Mouse (Mus musculus) forebrain, postnatal 0 days (tissue): ENCODE results near the gene Flcn. TPM values are rescaled to one million over a fixed set of nuclear protein-coding genes. Genes with fewer than 3 reads are reported as not detected.

Source experiments
- ATAC-seq: fragments of 200-750 bp; cut with Nextera tagmentation; 2 replicates; pipeline ENCODE4 v1.8.0; 2017; ENCODE audit warnings: mild to moderate bottlenecking, moderate library complexity
- DNase-seq: peaks from one replicate; pipeline ENCODE4 v3.0.0-alpha.2; 2015
- H3K27ac ChIP-seq: fragments of 300-500 bp; sonication (generic); 2 replicates; pipeline ENCODE4 v1.5.1; 2014; ENCODE audit warnings: low read depth, mild to moderate bottlenecking, antibody characterized with exemption, low read length, moderate library complexity, mixed read lengths
- H3K27me3 ChIP-seq: fragments of 300-500 bp; sonication (generic); 2 replicates; pipeline ENCODE4 v1.6.1; 2014; ENCODE audit warnings: mild to moderate bottlenecking, low read length, mixed read lengths; ENCODE audit not compliant: insufficient read depth
- H3K36me3 ChIP-seq: fragments of 300-500 bp; sonication (generic); 2 replicates; pipeline ENCODE4 v1.6.1; 2014; ENCODE audit warnings: mild to moderate bottlenecking, moderate library complexity; ENCODE audit not compliant: insufficient read depth
- H3K4me1 ChIP-seq: fragments of 300-500 bp; sonication (generic); 2 replicates; pipeline ENCODE4 v1.6.1; 2014; ENCODE audit warnings: antibody characterized with exemption; ENCODE audit not compliant: insufficient read depth
- H3K4me2 ChIP-seq: fragments of 300-500 bp; sonication (generic); 2 replicates; pipeline ENCODE4 v1.6.1; 2014; ENCODE audit warnings: low read depth, mild to moderate bottlenecking, moderate library complexity
- H3K4me3 ChIP-seq: fragments of 300-500 bp; sonication (generic); 2 replicates; pipeline ENCODE4 v1.5.1; 2014; ENCODE audit warnings: low read depth, low read length, mixed read lengths
- H3K9ac ChIP-seq: fragments of 300-500 bp; sonication (generic); 2 replicates; pipeline ENCODE4 v1.6.1; 2014; ENCODE audit warnings: mild to moderate bottlenecking
- H3K9me3 ChIP-seq: fragments of 300-500 bp; sonication (generic); 2 replicates; pipeline ENCODE4 v1.6.1; 2016; ENCODE audit warnings: low read length
- CTCF ChIP-seq: sonication (generic); IDR thresholded peaks from 2 replicates; pipeline ENCODE4 v1.5.1; 2016; ENCODE audit warnings: antibody characterized with exemption, control low read depth, low read depth
- WGBS: fragments of 180-500 bp; shearing (Covaris S2); extraction: QIAGEN DNeasy Blood & Tissue Kit; methylation state at CpG from one replicate; pipeline ENCODE4 v1.1.7; 2014; 5-methylcytosine and 5-hydroxymethylcytosine counted together
- polyA plus RNA-seq: library from polyadenylated mRNA; unstranded; fragments of >200 nt; fragmentation: Nextera tagmentation; extraction: Ambion mirVana; gene quantifications from 2 replicates; pipeline ENCODE4 v1.2.1, GENCODE M21; 2015
- total RNA-seq: library from RNA; depleted of rRNA; stranded (reverse); fragments of >200 nt; gene quantifications from 2 replicates; pipeline ENCODE4 v1.2.3, GENCODE M21; 2014

Gene Flcn
- total and polyA plus RNA-seq, 2 experiments from 2014 or later = 31.4 to 36.9 TPM

DNA sequence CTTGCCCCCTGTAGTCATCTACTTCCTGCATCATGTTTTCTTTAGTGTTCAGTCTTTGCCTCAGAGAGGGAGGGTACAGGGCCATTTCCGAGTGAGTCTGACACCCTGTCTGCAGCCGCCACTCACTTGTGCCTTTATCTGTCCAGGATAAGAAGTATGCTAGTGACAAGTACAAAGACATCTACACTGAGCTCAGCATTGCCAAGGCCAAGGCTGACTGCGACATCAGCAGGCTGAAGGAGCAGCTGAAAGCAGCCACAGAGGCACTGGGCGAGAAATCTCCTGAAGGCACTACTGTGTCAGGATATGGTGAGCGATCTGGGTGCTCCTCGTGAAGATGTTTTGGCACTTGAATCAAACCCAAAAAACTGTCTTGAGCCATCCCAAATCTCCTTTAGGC lies 40.1 kb downstream of the Flcn start:
- H3K36me3 ChIP-seq = peaks cover 94% of the 10 kb centered on the region
- no peaks in the 10 kb centered on the region for H3K4me1 ChIP-seq
- no peak overlapping the region for H3K4me3 ChIP-seq
- no peaks in the 10 kb centered on the region for H3K9me3 ChIP-seq
- no peak overlapping the region for H3K4me2 ChIP-seq
- no peak for ATAC-seq
- DNase-seq = no peak
- H3K27me3 ChIP-seq = no peaks in the 10 kb centered on the region
- 86% methylated on average over 6 of the region's 6 CpGs for WGBS
- H3K9ac ChIP-seq = no peak overlapping the region
- no peak for TF ChIP-seq CTCF
- no peak overlapping the region for H3K27ac ChIP-seq

DNA sequence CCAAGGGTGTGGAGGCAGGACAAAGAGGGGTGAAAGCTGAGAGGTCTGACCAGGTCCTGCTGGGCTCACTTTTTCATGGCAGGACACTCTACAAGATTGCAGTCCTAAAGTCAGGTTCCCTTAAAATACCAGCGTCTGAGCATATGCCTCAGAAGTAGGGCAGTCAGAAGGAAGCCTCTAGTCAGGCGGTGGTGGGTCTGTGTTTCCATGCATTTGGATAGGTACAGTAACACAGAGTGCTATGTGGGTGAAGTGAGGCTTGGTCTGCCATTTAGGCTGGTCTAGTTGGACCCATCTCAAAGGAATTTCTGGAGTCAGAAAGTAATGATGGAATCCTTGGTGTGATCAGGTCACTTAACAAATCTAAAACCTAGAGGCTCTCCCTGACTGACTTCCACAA lies 40.5 kb downstream of the Flcn start:
- Histone ChIP-seq H3K9me3 (no peaks in the 10 kb centered on the region), H3K4me3 (no peak overlapping the region), H3K4me2 (no peak overlapping the region), H3K27me3 (no peaks in the 10 kb centered on the region), H3K27ac (no peak overlapping the region), H3K36me3 (peaks cover 95% of the 10 kb centered on the region), H3K9ac (no peak overlapping the region), H3K4me1 (no peaks in the 10 kb centered on the region)
- no peak for TF ChIP-seq CTCF
- no peak for DNase-seq
- no peak for ATAC-seq
- WGBS = 95% methylated on average over 2 of the region's 2 CpGs

DNA sequence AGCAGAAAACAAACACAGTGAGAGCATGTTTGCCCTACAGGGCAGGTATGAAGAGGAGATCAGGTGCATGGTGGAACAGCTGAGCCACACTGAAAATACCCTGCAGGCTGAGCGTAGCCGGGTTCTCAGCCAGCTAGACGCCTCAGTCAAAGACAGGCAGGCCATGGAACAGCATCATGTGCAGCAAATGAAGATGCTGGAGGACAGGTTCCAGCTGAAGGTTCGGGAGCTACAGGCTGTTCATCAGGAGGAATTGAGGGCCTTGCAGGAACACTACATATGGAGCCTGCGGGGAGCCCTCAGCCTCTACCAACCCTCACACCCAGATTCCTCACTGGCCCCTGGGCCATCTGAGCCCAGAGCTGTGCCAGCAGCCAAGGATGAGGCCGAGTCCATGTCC lies 49.0 kb downstream of the Flcn start:
- no peak overlapping the region for H3K9ac ChIP-seq

DNA sequence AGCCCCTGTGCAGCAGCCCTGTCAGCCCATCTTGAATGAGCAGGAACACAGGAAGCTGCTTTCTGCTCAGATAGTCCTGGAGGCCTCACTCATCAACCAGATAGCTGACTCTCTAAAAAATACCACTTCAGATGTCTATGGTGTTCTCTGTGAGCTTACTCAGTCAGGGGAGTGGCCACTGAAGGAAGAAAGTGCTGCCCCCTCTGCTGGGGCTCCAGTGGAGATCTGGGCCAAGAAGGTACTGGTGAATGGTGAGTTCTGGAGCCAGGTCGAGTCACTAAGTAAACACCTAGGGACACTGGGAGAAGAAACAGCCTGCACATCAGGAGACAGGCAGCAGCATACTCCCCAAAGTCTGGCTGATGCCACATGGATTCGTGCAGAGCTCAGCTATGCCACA lies 50.2 kb downstream of the Flcn start:
- ATAC-seq (no peak), DNase-seq (no peak)
- Histone ChIP-seq H3K9ac (no peak overlapping the region), H3K9me3 (no peaks in the 10 kb centered on the region), H3K4me1 (no peaks in the 10 kb centered on the region), H3K27ac (peak overlapping the region; percentile 5; the same call in 1 of the 2 replicates), H3K27me3 (no peaks in the 10 kb centered on the region), H3K36me3 (peaks cover 87% of the 10 kb centered on the region), H3K4me3 (no peak overlapping the region), H3K4me2 (no peak overlapping the region)
- WGBS = 92% methylated on average over 2 of the region's 2 CpGs
- no peak for TF ChIP-seq CTCF

More for the DNA sequence above, 49.0 kb downstream of the Flcn start:
- TF ChIP-seq CTCF = no peak
- no peaks in the 10 kb centered on the region for H3K4me1 ChIP-seq
- H3K9me3 ChIP-seq = no peaks in the 10 kb centered on the region
- WGBS = 96% methylated on average over 6 of the region's 6 CpGs
- DNase-seq = no peak
- no peak for ATAC-seq
- H3K4me3 ChIP-seq = no peak overlapping the region
- peaks cover 87% of the 10 kb centered on the region for H3K36me3 ChIP-seq
- H3K27me3 ChIP-seq = no peaks in the 10 kb centered on the region
- H3K4me2 ChIP-seq = no peak overlapping the region
- H3K27ac ChIP-seq = no peak overlapping the region

DNA sequence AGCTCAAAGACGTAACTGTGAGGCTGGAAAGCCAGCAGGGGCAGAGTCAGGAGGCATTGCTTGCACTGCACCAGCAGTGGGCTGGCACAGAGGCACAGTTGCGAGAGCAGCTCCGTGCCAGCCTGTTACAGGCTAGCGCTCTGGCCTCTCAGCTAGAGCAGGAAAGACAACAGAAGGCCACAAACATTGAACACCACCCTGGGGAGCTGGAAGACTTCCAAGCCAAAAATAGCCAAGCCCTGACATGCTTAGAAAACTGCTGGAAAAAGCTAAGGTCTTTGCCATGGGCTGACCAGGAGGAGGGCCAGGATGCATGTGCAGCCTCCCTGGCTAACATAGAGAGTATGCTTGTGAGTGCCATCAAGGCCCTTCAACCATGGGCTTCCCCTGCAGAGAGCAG lies 50.6 kb downstream of the Flcn start:
- H3K4me3 ChIP-seq = no peak overlapping the region
- no peak for TF ChIP-seq CTCF
- H3K27me3 ChIP-seq = no peaks in the 10 kb centered on the region
- peak; percentile 41 for DNase-seq
- H3K27ac ChIP-seq = peak overlapping the region; percentile 5; the same call in 1 of the 2 replicates
- no peak overlapping the region for H3K9ac ChIP-seq
- H3K4me1 ChIP-seq = no peaks in the 10 kb centered on the region
- WGBS = 28% methylated on average over 4 of the region's 4 CpGs
- peaks cover 86% of the 10 kb centered on the region for H3K36me3 ChIP-seq
- no peak overlapping the region for H3K4me2 ChIP-seq
- peak; percentile 88 for ATAC-seq
- H3K9me3 ChIP-seq = no peaks in the 10 kb centered on the region

DNA sequence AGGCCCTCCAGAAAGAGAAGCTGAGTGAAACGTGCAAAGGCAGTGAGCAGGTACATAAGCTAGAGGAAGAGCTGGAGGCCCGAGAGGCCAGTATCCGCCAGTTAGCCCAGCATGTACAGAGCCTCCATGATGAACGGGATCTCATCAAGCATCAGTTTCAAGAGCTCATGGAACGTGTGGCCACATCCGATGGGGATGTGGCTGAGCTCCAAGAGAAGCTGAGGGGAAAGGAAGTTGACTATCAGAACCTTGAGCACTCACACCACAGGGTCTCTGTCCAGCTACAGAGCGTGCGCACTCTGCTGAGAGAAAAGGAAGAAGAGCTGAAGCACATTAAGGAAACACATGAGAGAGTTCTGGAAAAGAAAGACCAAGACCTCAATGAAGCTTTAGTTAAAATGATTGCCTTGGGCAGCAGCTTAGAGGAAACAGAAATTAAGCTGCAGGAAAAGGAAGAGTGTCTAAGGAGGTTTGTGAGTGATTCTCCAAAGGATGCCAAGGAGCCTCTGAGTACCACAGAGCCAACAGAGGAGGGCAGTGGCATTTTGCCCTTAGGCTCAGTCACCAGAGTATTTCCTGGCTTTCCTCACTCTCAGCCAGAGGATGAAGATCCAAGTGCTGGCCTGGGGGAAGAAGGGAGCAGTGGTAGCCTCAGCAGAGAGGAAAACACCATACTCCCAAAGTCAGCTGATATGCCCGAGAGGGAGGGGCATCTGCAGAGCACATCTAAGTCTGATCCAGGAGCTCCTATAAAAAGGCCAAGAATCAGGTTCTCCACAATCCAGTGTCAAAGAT lies 51.4 kb downstream of the Flcn start:
- H3K36me3 ChIP-seq = peaks cover 85% of the 10 kb centered on the region
- no peak for DNase-seq
- no peak for TF ChIP-seq CTCF
- H3K4me1 ChIP-seq = no peaks in the 10 kb centered on the region
- 0 out of 2 replicates have a peak, but pooled peaks have one; percentile 14 for ATAC-seq
- H3K9ac ChIP-seq = no peak overlapping the region
- H3K9me3 ChIP-seq = no peaks in the 10 kb centered on the region
- no peaks in the 10 kb centered on the region for H3K27me3 ChIP-seq
- no peak overlapping the region for H3K4me3 ChIP-seq
- WGBS = 89% methylated on average over 9 of the region's 9 CpGs
- no peak overlapping the region for H3K4me2 ChIP-seq
- 0 out of 2 replicates have a peak overlapping the region, but pooled peaks have one; percentile 29 for H3K27ac ChIP-seq

DNA sequence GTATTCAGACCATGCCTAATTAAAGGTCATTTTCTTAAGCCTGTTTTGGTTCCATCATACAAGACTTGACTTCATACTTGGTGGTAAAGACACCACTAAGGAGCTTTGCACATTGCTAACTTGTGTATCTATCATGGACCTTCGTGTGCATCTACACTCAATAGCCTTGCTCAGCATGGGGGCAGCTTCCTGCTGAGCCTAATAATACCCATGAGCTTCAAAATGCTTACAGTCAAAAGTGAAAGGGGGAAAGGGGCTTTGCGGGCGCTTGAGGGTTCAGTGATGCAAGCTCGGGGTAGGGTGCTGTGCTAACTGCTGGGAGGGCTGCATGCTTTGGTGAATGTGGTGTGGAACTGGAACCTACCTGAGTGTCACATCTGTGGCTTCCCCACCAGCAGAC lies 53.5 kb downstream of the Flcn start:
- Histone ChIP-seq H3K9me3 (no peaks in the 10 kb centered on the region), H3K27ac (no peak overlapping the region), H3K9ac (no peak overlapping the region), H3K4me1 (no peaks in the 10 kb centered on the region), H3K27me3 (no peaks in the 10 kb centered on the region), H3K36me3 (peaks cover 89% of the 10 kb centered on the region), H3K4me3 (no peak overlapping the region), H3K4me2 (no peak overlapping the region)
- DNase-seq (no peak), ATAC-seq (no peak)
- no peak for TF ChIP-seq CTCF
- 57% methylated on average over 4 of the region's 4 CpGs for WGBS
